ENCODE assay signal across 26 mouse cellular contexts in genomic region chr3:108634761-108635160, GRCm38 (mm10). TPM values are rescaled to one million over a fixed set of nuclear protein-coding genes. Genes with fewer than 3 reads are reported as not detected.
A peak's percentile ranks its signal among the peaks of the same experiment; 100 is the strongest.
DNase-seq lines count a peak whose midpoint lies in the region; ATAC-seq lines count a peak whose summit lies in the region.
"Had no signal": no experiment of that assay in that cellular context is flagged by ENCODE, and none has a peak within 500 bp of the region (broad histone marks: within the 10 kb centered on the region; RNA-seq: fewer than 3 reads in every experiment).

No protein-coding gene starts in this region.

- no peak overlapping the region for H3K4me2 ChIP-seq in hindbrain, embryonic 16.5 days (ENCODE audit: low read length)
- H3K4me2 ChIP-seq: embryonic facial prominence, embryonic 12.5 days; embryonic facial prominence, embryonic 15.5 days; heart, embryonic 13.5 days; hindbrain, embryonic 14.5 days had no signal

- no peak overlapping the region for H3K4me3 ChIP-seq in hindbrain, embryonic 16.5 days (ENCODE audit: low read length)
- H3K4me3 ChIP-seq: embryonic facial prominence, embryonic 12.5 days; embryonic facial prominence, embryonic 15.5 days; heart, adult 2 months; heart, embryonic 10.5 days; heart, embryonic 13.5 days had no signal

- H3K27ac ChIP-seq in hindbrain, embryonic 16.5 days (ENCODE audit: low read depth, low read length): no peak overlapping the region
- H3K27ac ChIP-seq: embryonic facial prominence, embryonic 12.5 days; embryonic facial prominence, embryonic 15.5 days; heart, adult 2 months; heart, embryonic 10.5 days; heart, embryonic 13.5 days; hindbrain, embryonic 14.5 days had no signal

- peak; percentile 40 to 41 for DNase-seq in cerebellum, adult 18-20 months
- DNase-seq in cerebellum, postnatal 4 days (ENCODE audit: low spot score in 2 of 2): no peak
- peak; percentile 37 to 40 for DNase-seq in cerebellum, postnatal 10 days
- DNase-seq in cerebellum, adult 9-11 months: no peak
- peak; percentile 33 to 54 for DNase-seq in cerebellum, postnatal 14 days
- peak; percentile 35 to 44 for DNase-seq in cerebellum, postnatal 36 days
- DNase-seq: adrenal gland, postnatal 10 days; adrenal gland, postnatal 36 days; B cell, adult 2 months; forebrain, postnatal 0 days; gastrocnemius, postnatal 25 days; heart, adult 2 months; heart, postnatal 14 days; heart, postnatal 4 days; kidney, adult 8-10 months had no signal

- H3K9me3 ChIP-seq in hindbrain, embryonic 16.5 days (ENCODE audit: control insufficient read depth, low read length): no peaks in the 10 kb centered on the region
- H3K9me3 ChIP-seq: embryonic facial prominence, embryonic 12.5 days; embryonic facial prominence, embryonic 15.5 days; G1E; heart, embryonic 10.5 days; heart, embryonic 13.5 days had no signal

- 94% methylated on average over 5 of the region's 5 CpGs for WGBS in hindbrain, embryonic 16.5 days

- H3K27me3 ChIP-seq in hindbrain, embryonic 16.5 days (replicated peaks; ENCODE audit: control insufficient read depth, insufficient read depth, low read length): no peaks in the 10 kb centered on the region
- H3K27me3 ChIP-seq: CH12.LX; embryonic facial prominence, embryonic 12.5 days; embryonic facial prominence, embryonic 15.5 days; heart, embryonic 13.5 days; Patski had no signal

- peaks cover 16% of the 10 kb centered on the region for H3K36me3 ChIP-seq in hindbrain, embryonic 16.5 days (ENCODE audit: control insufficient read depth, insufficient read depth, low read length)
- H3K36me3 ChIP-seq: embryonic facial prominence, embryonic 12.5 days; embryonic facial prominence, embryonic 15.5 days; heart, embryonic 10.5 days had no signal

- no peaks in the 10 kb centered on the region for H3K4me1 ChIP-seq in hindbrain, embryonic 16.5 days (ENCODE audit: control insufficient read depth, insufficient read depth, low read depth, low read length)
- H3K4me1 ChIP-seq: embryonic facial prominence, embryonic 12.5 days; embryonic facial prominence, embryonic 15.5 days; heart, embryonic 10.5 days; heart, embryonic 13.5 days had no signal

- ATAC-seq in hindbrain, embryonic 16.5 days: no peak
- ATAC-seq: forebrain, embryonic 14.5 days; forebrain, postnatal 0 days; intestine, postnatal 0 days; Patski had no signal

- no peak overlapping the region for H3K9ac ChIP-seq in hindbrain, embryonic 16.5 days (ENCODE audit: low read depth, low read length)
- H3K9ac ChIP-seq: embryonic facial prominence, embryonic 12.5 days; embryonic facial prominence, embryonic 15.5 days; forebrain, postnatal 0 days; heart, embryonic 13.5 days; hindbrain, embryonic 14.5 days had no signal

RNA-seq across cellular contexts. Expression of gene Clcc1, which starts 19.0 kb away (rescaled TPM):
- polyA plus RNA-seq in hindbrain, embryonic 16.5 days (2015; fragmentation: Nextera tagmentation; extraction: Ambion mirVana): 40.4 and 40.8 TPM in 2 replicates

RNA-seq across cellular contexts. Expression of gene Wdr47, which starts 43.7 kb away (rescaled TPM):
- polyA plus RNA-seq in hindbrain, embryonic 16.5 days (2015; fragmentation: Nextera tagmentation; extraction: Ambion mirVana): 103 and 108 TPM in 2 replicates

Comparison
In these comparisons a context has a peak if more than half of its experiments do, and no peak if none do; other contexts are left out.
1. DNase-seq: peak in cerebellum, adult 18-20 months (2 of 2), cerebellum, postnatal 10 days (2 of 2), cerebellum, postnatal 14 days (2 of 2) and cerebellum, postnatal 36 days (2 of 2); none in cerebellum, postnatal 4 days (0 of 2) and cerebellum, adult 9-11 months (single experiment).